Mouse (Mus musculus) G1E (cell line): ENCODE measurements around the gene Sync. TPM values are rescaled to one million over a fixed set of nuclear protein-coding genes. Genes with fewer than 3 reads are reported as not detected.
A peak's percentile ranks its signal among the peaks of the same experiment; 100 is the strongest.

Experiments
- ATAC-seq: 2 replicates; pipeline ENCODE4 v1.8.0; 2016; ENCODE audit warnings: mild to moderate bottlenecking; ENCODE audit not compliant: insufficient number of reproducible peaks, poor library complexity, low FRiP score, severe bottlenecking; ENCODE audit errors: extremely low read depth
- DNase-seq: peaks from one replicate; pipeline ENCODE4 v3.0.0; 2012; ENCODE audit warnings: low spot score
- H3K27me3 ChIP-seq: 2 replicates; pipeline ENCODE4 v1.6.1; 2012; ENCODE audit warnings: mild to moderate bottlenecking, low read length, inconsistent platforms; ENCODE audit not compliant: insufficient read depth
- H3K36me3 ChIP-seq: replicated peaks from 2 replicates; pipeline ENCODE3; 2012; ENCODE audit warnings: mild to moderate bottlenecking, inconsistent platforms
- H3K4me1 ChIP-seq: 2 replicates; pipeline ENCODE4 v1.6.1; 2012; ENCODE audit warnings: low read depth, low read length, inconsistent platforms, mixed read lengths; ENCODE audit not compliant: insufficient read depth
- H3K4me3 ChIP-seq: 2 replicates; pipeline ENCODE4 v1.5.1; 2012; ENCODE audit warnings: low read depth, mild to moderate bottlenecking, inconsistent platforms, low read length, moderate library complexity, mixed read lengths
- H3K9me3 ChIP-seq: replicated peaks from 2 replicates; pipeline ENCODE4 v1.6.1; 2012; ENCODE audit warnings: inconsistent platforms
- CTCF ChIP-seq: IDR thresholded peaks from 2 replicates; pipeline ENCODE4 v1.5.1; 2012; ENCODE audit warnings: low read depth, low read length, inconsistent platforms, mixed read lengths
- GATA1 ChIP-seq: IDR thresholded peaks from 2 replicates; pipeline ENCODE4 v1.6.1; 2012; ENCODE audit warnings: borderline replicate concordance, low read length, inconsistent platforms, mixed read lengths
- GATA2 ChIP-seq: IDR thresholded peaks from 2 replicates; pipeline ENCODE4 v1.6.1; 2012; ENCODE audit warnings: low read depth, low read length, inconsistent platforms, borderline replicate concordance
- POLR2AphosphoS5 ChIP-seq: IDR thresholded peaks from 2 replicates; pipeline ENCODE4 v1.6.1; 2012; ENCODE audit warnings: low read depth, low read length, inconsistent platforms; ENCODE audit not compliant: insufficient replicate concordance
- TAL1 ChIP-seq: conservative IDR thresholded peaks from 2 replicates; pipeline ENCODE4 v1.6.1; 2012; ENCODE audit warnings: low read depth, low read length, inconsistent platforms, mixed read lengths
- polyA plus RNA-seq: library from polyadenylated mRNA; stranded (reverse); fragments of >175 nt; gene quantifications from 2 replicates; pipeline ENCODE4 v1.2.3, GENCODE M21; 2012
- total RNA-seq, 2 experiments: library from RNA; stranded (forward) in 1 of 2; stranded (reverse) in 1 of 2; fragments of 200-1000 nt in 1 of 2; fragments of >200 nt in 1 of 2; fragmentation: Nextera tagmentation in 1 of 2; gene quantifications; 2 replicates each; pipeline ENCODE4 v1.2.3; 2014 to 2017

Gene Sync
- total and polyA plus RNA-seq, 3 experiments, result 2.1 to 17.2 (median 6.9) TPM

- TF ChIP-seq CTCF (no peak), POLR2AphosphoS5 (no peak), GATA1 (no peak), GATA2 (no peak), TAL1 (no peak)
- peaks cover 76% of the 10 kb centered on the region for H3K4me1 ChIP-seq
- no peak for ATAC-seq
- no peak for DNase-seq
- no peaks in the 10 kb centered on the region for H3K9me3 ChIP-seq
- no peaks in the 10 kb centered on the region for H3K27me3 ChIP-seq
- no peaks in the 10 kb centered on the region for H3K36me3 ChIP-seq
- peak overlapping the region; percentile 55; the same call in 1 of the 2 replicates for H3K4me3 ChIP-seq
These were observed 26.7 kb upstream of the Sync start for GRCm38 (mm10) chr4:129260678-129261077.

- Histone ChIP-seq H3K4me3 (peak within 1 kb of the TSS; percentile 55; the same call in 1 of the 2 replicates), H3K9me3 (no peaks in the 10 kb centered on the region), H3K36me3 (no peaks in the 10 kb centered on the region), H3K27me3 (no peaks in the 10 kb centered on the region), H3K4me1 (peaks cover 75% of the 10 kb centered on the region)
- no peak for ATAC-seq
- no peak for DNase-seq
- TF ChIP-seq POLR2AphosphoS5 (no peak), TAL1 (no peak), GATA2 (no peak), GATA1 (no peak), CTCF (no peak)
These were observed 26.2 kb upstream of the Sync start, which contains the start of gene C77080 for GRCm38 (mm10) chr4:129261196-129261595. TSS of gene C77080 (minus strand) at chr4:129261404.

GRCm38 (mm10) chr4:129263225-129264021 lies 24.0 kb upstream of the Sync start:
- no peaks in the 10 kb centered on the region for H3K27me3 ChIP-seq
- H3K9me3 ChIP-seq, result no peaks in the 10 kb centered on the region
- no peaks in the 10 kb centered on the region for H3K36me3 ChIP-seq
- DNase-seq, result no peak
- TF ChIP-seq POLR2AphosphoS5 (no peak), GATA1 (no peak), GATA2 (no peak), CTCF (no peak), TAL1 (no peak; the same call in 1 of the 2 replicates)
- H3K4me1 ChIP-seq, result peaks cover 77% of the 10 kb centered on the region
- ATAC-seq, result peak; percentile 83
- peak overlapping the region; percentile 66; the same call in 1 of the 2 replicates for H3K4me3 ChIP-seq

GRCm38 (mm10) chr4:129266191-129266590 lies 21.2 kb upstream of the Sync start:
- no peaks in the 10 kb centered on the region for H3K27me3 ChIP-seq
- H3K9me3 ChIP-seq, result no peaks in the 10 kb centered on the region
- TF ChIP-seq CTCF (no peak), POLR2AphosphoS5 (no peak), TAL1 (no peak), GATA1 (no peak), GATA2 (no peak)
- H3K4me3 ChIP-seq, result no peak overlapping the region
- no peaks in the 10 kb centered on the region for H3K36me3 ChIP-seq
- ATAC-seq (no peak), DNase-seq (no peak)
- H3K4me1 ChIP-seq, result peaks cover 68% of the 10 kb centered on the region

GRCm38 (mm10) chr4:129266821-129267220 lies 20.6 kb upstream of the Sync start:
- Histone ChIP-seq H3K36me3 (no peaks in the 10 kb centered on the region), H3K27me3 (no peaks in the 10 kb centered on the region), H3K4me1 (peaks cover 67% of the 10 kb centered on the region), H3K4me3 (no peak overlapping the region), H3K9me3 (no peaks in the 10 kb centered on the region)
- DNase-seq (no peak), ATAC-seq (no peak)
- TF ChIP-seq TAL1, result no peak
- no peak for TF ChIP-seq POLR2AphosphoS5
- no peak for TF ChIP-seq GATA1
- TF ChIP-seq GATA2, result no peak
- TF ChIP-seq CTCF, result no peak

GRCm38 (mm10) chr4:129268698-129269097 lies 18.7 kb upstream of the Sync start:
- Histone ChIP-seq H3K27me3 (no peaks in the 10 kb centered on the region), H3K4me1 (peaks cover 66% of the 10 kb centered on the region), H3K36me3 (no peaks in the 10 kb centered on the region), H3K4me3 (no peak overlapping the region), H3K9me3 (no peaks in the 10 kb centered on the region)
- TF ChIP-seq TAL1, result no peak
- no peak for TF ChIP-seq GATA2
- TF ChIP-seq POLR2AphosphoS5, result no peak
- no peak for TF ChIP-seq CTCF
- TF ChIP-seq GATA1, result no peak
- ATAC-seq (no peak), DNase-seq (no peak)
